ENCODE assay signal across 9 mouse cellular contexts in the genomic region with DNA sequence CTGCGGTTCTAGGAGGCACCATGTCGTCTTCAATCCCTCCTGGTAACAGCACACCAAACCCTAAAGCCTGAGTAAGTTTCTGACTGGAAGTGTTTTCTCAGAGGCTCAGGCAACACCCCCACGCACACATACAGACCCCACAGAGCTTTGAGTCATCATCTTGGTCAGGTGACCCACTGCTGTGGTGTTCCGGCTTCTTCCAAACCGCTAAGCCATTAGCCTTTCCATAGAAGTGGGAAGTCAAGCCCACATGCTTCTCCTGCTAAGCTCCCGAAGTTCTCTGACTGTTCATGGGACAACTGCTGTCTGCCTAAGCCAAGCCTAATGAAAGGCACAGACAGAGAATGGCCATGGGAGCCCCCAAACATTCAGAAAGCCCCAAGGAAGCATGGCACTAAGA. TPM values are rescaled to one million over a fixed set of nuclear protein-coding genes. Genes with fewer than 3 reads are reported as not detected.
A peak's percentile ranks its signal among the peaks of the same experiment; 100 is the strongest.
DNase-seq lines count a peak whose midpoint lies in the region; ATAC-seq lines count a peak whose summit lies in the region.
"Had no signal": no experiment of that assay in that cellular context is flagged by ENCODE, and none has a peak within 500 bp of the region (broad histone marks: within the 10 kb centered on the region; RNA-seq: fewer than 3 reads in every experiment).

No protein-coding gene starts in this region.

- H3K4me3 ChIP-seq in forebrain, embryonic 16.5 days (replicated peaks; ENCODE audit: low read length), result peak overlapping the region; percentile 19
- no peak overlapping the region for H3K4me3 ChIP-seq in intestine, embryonic 15.5 days (replicated peaks)
- H3K4me3 ChIP-seq in neural tube, embryonic 12.5 days, result peak overlapping the region; percentile 64

- no peak for ATAC-seq in forebrain, embryonic 16.5 days
- ATAC-seq in intestine, embryonic 15.5 days, result no peak
- no peak for ATAC-seq in neural tube, embryonic 12.5 days (ENCODE audit: low FRiP score, low read depth)
- ATAC-seq in megakaryocyte progenitor cell, adult 5-6 weeks (replicated peaks; ENCODE audit: poor library complexity), result no peak

- H3K4me2 ChIP-seq in forebrain, embryonic 16.5 days (ENCODE audit: low read length), result peak overlapping the region; percentile 74
- H3K4me2 ChIP-seq in intestine, embryonic 15.5 days (replicated peaks), result peak overlapping the region; percentile 91
- peak overlapping the region; percentile 96 for H3K4me2 ChIP-seq in neural tube, embryonic 12.5 days (replicated peaks)

- no peak overlapping the region for H3K27ac ChIP-seq in forebrain, embryonic 16.5 days (ENCODE audit: low read length)
- no peak overlapping the region for H3K27ac ChIP-seq in intestine, embryonic 15.5 days
- H3K27ac ChIP-seq in neural tube, embryonic 12.5 days, result no peak overlapping the region

- no peaks in the 10 kb centered on the region for H3K9me3 ChIP-seq in forebrain, embryonic 16.5 days (ENCODE audit: control insufficient read depth, low read length)
- H3K9me3 ChIP-seq in intestine, embryonic 15.5 days, result no peaks in the 10 kb centered on the region
- no peaks in the 10 kb centered on the region for H3K9me3 ChIP-seq in neural tube, embryonic 12.5 days
- H3K9me3 ChIP-seq: megakaryocyte, embryonic 14.5 days had no signal

- peaks cover 59% of the 10 kb centered on the region for H3K4me1 ChIP-seq in forebrain, embryonic 16.5 days (replicated peaks; ENCODE audit: control insufficient read depth, insufficient read depth, low read length)
- peaks cover 43% of the 10 kb centered on the region for H3K4me1 ChIP-seq in intestine, embryonic 15.5 days (replicated peaks)
- peaks cover 66% of the 10 kb centered on the region for H3K4me1 ChIP-seq in neural tube, embryonic 12.5 days

- H3K9ac ChIP-seq in forebrain, embryonic 16.5 days (replicated peaks; ENCODE audit: low read depth, low read length), result no peak overlapping the region
- no peak overlapping the region for H3K9ac ChIP-seq in intestine, embryonic 15.5 days
- H3K9ac ChIP-seq in neural tube, embryonic 12.5 days, result peak overlapping the region; percentile 35

- H3K36me3 ChIP-seq in forebrain, embryonic 16.5 days (ENCODE audit: control insufficient read depth, insufficient read depth), result no peaks in the 10 kb centered on the region
- H3K36me3 ChIP-seq in intestine, embryonic 15.5 days, result no peaks in the 10 kb centered on the region
- H3K36me3 ChIP-seq in neural tube, embryonic 12.5 days, result no peaks in the 10 kb centered on the region

- peak; percentile 39 for DNase-seq in right cerebral cortex, adult 18-20 months
- DNase-seq in right cerebral cortex, postnatal 4 days, result no peak
- no peak for DNase-seq in thymus, postnatal 25 days
- no peak for DNase-seq in kidney, postnatal 25 days

- WGBS in forebrain, embryonic 16.5 days, result 78% methylated on average over 6 of the region's 6 CpGs
- WGBS in intestine, embryonic 15.5 days, result 83% methylated on average over 6 of the region's 6 CpGs
- WGBS in neural tube, embryonic 12.5 days, result 84% methylated on average over 6 of the region's 6 CpGs

- no peaks in the 10 kb centered on the region for H3K27me3 ChIP-seq in forebrain, embryonic 16.5 days (replicated peaks; ENCODE audit: control insufficient read depth, insufficient read depth, low read length)
- H3K27me3 ChIP-seq in intestine, embryonic 15.5 days (replicated peaks), result no peaks in the 10 kb centered on the region
- H3K27me3 ChIP-seq in neural tube, embryonic 12.5 days (replicated peaks), result no peaks in the 10 kb centered on the region

RNA-seq across cellular contexts. Expression of gene Maml2, which starts 1.4 kb away (rescaled TPM):
- 9.0 and 10.5 TPM in 2 replicates for polyA plus RNA-seq in forebrain, embryonic 16.5 days (2015; fragmentation: Nextera tagmentation; extraction: Ambion mirVana)
- 5.7 and 6.2 TPM in 2 replicates for polyA plus RNA-seq in intestine, embryonic 15.5 days (2015; fragmentation: Nextera tagmentation; extraction: Ambion mirVana)
- 13.9 and 14.3 TPM in 2 replicates for polyA plus RNA-seq in neural tube, embryonic 12.5 days (2016; fragmentation: Nextera tagmentation; extraction: Ambion mirVana)
- total RNA-seq in megakaryocyte progenitor cell, adult 5-6 weeks (2015), result 1.1 and 2.9 TPM in 2 replicates
- total RNA-seq in megakaryocyte progenitor cell, adult 5-6 weeks (2017), result 0.46 and 0.71 TPM in 2 replicates

RNA-seq across cellular contexts. Expression of gene Ccdc82, which starts 52.4 kb away (rescaled TPM):
- 14.2 and 14.5 TPM in 2 replicates for polyA plus RNA-seq in forebrain, embryonic 16.5 days (2015; fragmentation: Nextera tagmentation; extraction: Ambion mirVana)
- 7.5 TPM in 2 replicates for polyA plus RNA-seq in intestine, embryonic 15.5 days (2015; fragmentation: Nextera tagmentation; extraction: Ambion mirVana)
- polyA plus RNA-seq in neural tube, embryonic 12.5 days (2016; fragmentation: Nextera tagmentation; extraction: Ambion mirVana), result 13.4 and 14.4 TPM in 2 replicates
- total RNA-seq in megakaryocyte progenitor cell, adult 5-6 weeks (2015), result 26.0 and 34.7 TPM in 2 replicates
- 31.0 and 42.6 TPM in 2 replicates for total RNA-seq in megakaryocyte progenitor cell, adult 5-6 weeks (2017)

RNA-seq across cellular contexts. Expression of gene Jrkl, which starts 53.6 kb away (rescaled TPM):
- 12.3 and 15.4 TPM in 2 replicates for polyA plus RNA-seq in forebrain, embryonic 16.5 days (2015; fragmentation: Nextera tagmentation; extraction: Ambion mirVana)
- 7.0 and 8.2 TPM in 2 replicates for polyA plus RNA-seq in intestine, embryonic 15.5 days (2015; fragmentation: Nextera tagmentation; extraction: Ambion mirVana)
- 12.7 and 14.6 TPM in 2 replicates for polyA plus RNA-seq in neural tube, embryonic 12.5 days (2016; fragmentation: Nextera tagmentation; extraction: Ambion mirVana)
- total RNA-seq in megakaryocyte progenitor cell, adult 5-6 weeks (2015), result 5.5 and 6.4 TPM in 2 replicates
- 7.5 and 9.4 TPM in 2 replicates for total RNA-seq in megakaryocyte progenitor cell, adult 5-6 weeks (2017)
